Mouse (Mus musculus): ENCODE results near the gene Cldn22.

Cldn22 gene

GRCm38 (mm10) chr8:47833944-47834343 is 9.7 kb downstream of the Cldn22 start:
- no peak for DNase-seq

GRCm38 (mm10) chr8:47843063-47843462 is 18.8 kb downstream of the Cldn22 start:
- no peak for DNase-seq

GRCm38 (mm10) chr8:47843651-47844050 is 19.4 kb downstream of the Cldn22 start:
- no peak for DNase-seq

- no peak for DNase-seq
These were observed 21.7 kb downstream of the Cldn22 start for GRCm38 (mm10) chr8:47845956-47846355.

GRCm38 (mm10) chr8:47847161-47847560 is 22.9 kb downstream of the Cldn22 start:
- no peak for DNase-seq

GRCm38 (mm10) chr8:47847931-47848330 is 23.6 kb downstream of the Cldn22 start:
- no peak for DNase-seq

- no peak for DNase-seq
These were observed 25.6 kb downstream of the Cldn22 start for GRCm38 (mm10) chr8:47849842-47850241.

- peak; percentile 24 for DNase-seq
These were observed 27.7 kb downstream of the Cldn22 start for GRCm38 (mm10) chr8:47851824-47852502.

GRCm38 (mm10) chr8:47852737-47853136 is 28.5 kb downstream of the Cldn22 start:
- DNase-seq = no peak

GRCm38 (mm10) chr8:47853356-47853755 is 29.1 kb downstream of the Cldn22 start:
- DNase-seq = no peak

- no peak for DNase-seq
These were observed 35.0 kb downstream of the Cldn22 start for GRCm38 (mm10) chr8:47859259-47859658.

GRCm38 (mm10) chr8:47866568-47866967 is 42.3 kb downstream of the Cldn22 start:
- no peak for DNase-seq

GRCm38 (mm10) chr8:47867067-47867466 is 42.8 kb downstream of the Cldn22 start:
- DNase-seq = peak; percentile 75

- DNase-seq = peak; percentile 18
These were observed 48.3 kb downstream of the Cldn22 start for GRCm38 (mm10) chr8:47872361-47873107.

- no peak for DNase-seq
These were observed 50.4 kb downstream of the Cldn22 start for GRCm38 (mm10) chr8:47874497-47875178.
